Mouse (Mus musculus) spleen, adult 2 months (tissue): ENCODE measurements around the gene Slc12a8.

Experiments
- CTCF ChIP-seq: fragments of 200-500 bp; IDR thresholded peaks from 2 replicates; pipeline ENCODE4 v1.5.1; 2011; ENCODE audit warnings: mild to moderate bottlenecking, inconsistent platforms; ENCODE audit not compliant: insufficient read depth, insufficient read length, insufficient replicate concordance; ENCODE audit errors: extremely low read depth
- POLR2A ChIP-seq: fragments of 200-500 bp; IDR thresholded peaks from 2 replicates; pipeline ENCODE4 v1.6.1; 2011; ENCODE audit warnings: low read depth, low read length, inconsistent platforms

DNA sequence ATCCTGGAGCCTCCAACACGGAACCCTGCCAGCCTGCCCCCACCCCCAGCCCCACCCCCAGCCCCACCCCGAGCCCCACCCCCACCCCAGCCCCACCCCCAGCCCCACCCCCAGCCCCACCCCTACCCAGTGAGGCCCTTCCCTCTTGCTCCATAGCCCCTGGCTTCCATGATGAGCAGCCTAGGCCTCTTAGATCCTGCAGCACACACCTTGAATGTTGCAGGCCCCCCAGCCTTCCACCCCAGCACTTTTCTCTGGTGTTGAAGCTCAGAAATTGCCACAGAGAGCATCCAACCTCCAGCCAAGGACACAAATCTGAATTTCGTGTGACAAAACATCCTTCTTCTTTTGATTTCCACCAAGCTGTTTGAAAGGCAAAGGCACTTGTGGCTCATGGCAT is 104.7 kb downstream of the Slc12a8 start:
- TF ChIP-seq CTCF, result no peak
- no peak for TF ChIP-seq POLR2A
